Mouse (Mus musculus) small intestine, adult 2 months (tissue): ENCODE data around the gene Cacng8.
A peak's percentile ranks its signal among the peaks of the same experiment; 100 is the strongest.

Experiments used
- CTCF ChIP-seq: fragments of 200-500 bp; IDR thresholded peaks from 2 replicates; pipeline ENCODE4 v1.5.1; 2012; ENCODE audit warnings: low read depth, mild to moderate bottlenecking, control low read depth, inconsistent platforms, low read length, moderate library complexity, mixed read lengths; ENCODE audit not compliant: insufficient replicate concordance, insufficient read length; ENCODE audit errors: extremely low read depth
- POLR2A ChIP-seq: fragments of 200-500 bp; IDR thresholded peaks from 2 replicates; pipeline ENCODE4 v1.6.1; 2012; ENCODE audit warnings: low read depth, mild to moderate bottlenecking, control low read depth, inconsistent platforms, low read length, moderate library complexity

- TF ChIP-seq POLR2A: no peak
- TF ChIP-seq CTCF: peak; percentile 85; the same call in 1 of the 2 replicates
These were observed 58.4 kb downstream of the Cacng8 start for GRCm38 (mm10) chr7:3448737-3449454.
